Mouse (Mus musculus): ENCODE measurements around the gene Acsf2. TPM values are rescaled to one million over a fixed set of nuclear protein-coding genes. Genes with fewer than 3 reads are reported as not detected.

Gene Acsf2
- polyA plus RNA-seq, 1 experiment from 2014 or later: 5.9 TPM

DNA sequence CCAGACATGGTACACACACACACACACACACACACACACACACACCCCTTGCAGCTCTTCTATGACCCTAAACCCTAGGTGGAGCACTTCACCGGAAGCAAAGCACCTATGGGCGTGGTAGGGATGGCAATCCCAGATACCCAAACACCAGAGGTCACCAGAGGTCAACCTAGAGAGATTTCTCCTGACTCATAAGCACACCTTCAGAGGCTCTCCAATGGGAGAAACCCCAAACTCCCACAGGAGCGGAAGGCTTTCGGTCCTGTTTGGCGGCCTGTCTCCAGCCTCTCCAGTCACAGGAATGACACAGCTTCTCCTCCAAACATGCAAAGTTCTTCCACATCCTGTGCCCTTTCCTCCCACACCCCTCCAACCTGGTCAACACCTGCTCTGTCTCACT, 55.3 kb downstream of the Acsf2 start:
- Histone ChIP-seq H3K4me2 (replicated peaks) (no peak overlapping the region), H3K4me3 (replicated peaks) (no peak overlapping the region), H3K27me3 (no peaks in the 10 kb centered on the region), H3K27ac (replicated peaks) (no peak overlapping the region), H3K4me1 (peaks cover 32% of the 10 kb centered on the region), H3K36me3 (no peaks in the 10 kb centered on the region), H3K9me3 (replicated peaks) (no peaks in the 10 kb centered on the region), H3K9ac (no peak overlapping the region)
- no peak for ATAC-seq (ENCODE audit: insufficient number of reproducible peaks, low FRiP score, low TSS enrichment, low read depth)
- WGBS: 92% methylated on average over 5 of the region's 5 CpGs

DNA sequence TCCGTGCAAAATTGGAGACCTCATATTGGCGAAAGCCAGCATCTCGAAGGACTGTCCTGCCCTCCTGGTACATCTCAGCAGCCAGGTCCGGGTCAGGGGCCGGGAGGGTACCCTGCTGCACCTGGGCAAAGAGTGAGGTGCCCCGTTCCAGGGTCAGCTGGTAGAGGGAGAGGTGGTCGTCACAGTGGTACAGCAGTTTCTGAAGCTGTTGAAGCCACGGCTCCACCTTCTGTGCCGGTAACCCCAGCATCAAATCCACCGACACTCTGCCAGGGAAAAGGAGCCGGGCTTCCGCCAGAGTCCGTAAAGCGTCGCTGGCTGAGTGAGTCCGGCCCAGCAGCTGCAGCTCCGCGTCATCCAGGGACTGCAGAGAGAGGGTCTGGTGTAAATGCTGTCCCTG, 57.2 kb downstream of the Acsf2 start:
- no peaks in the 10 kb centered on the region for H3K36me3 ChIP-seq
- H3K4me2 ChIP-seq (replicated peaks): peak overlapping the region; percentile 36
- H3K4me1 ChIP-seq: peaks cover 19% of the 10 kb centered on the region
- no peak for ATAC-seq (ENCODE audit: insufficient number of reproducible peaks, low FRiP score, low TSS enrichment, low read depth)
- no peak overlapping the region for H3K27ac ChIP-seq (replicated peaks)
- no peaks in the 10 kb centered on the region for H3K9me3 ChIP-seq (replicated peaks)
- no peak overlapping the region for H3K9ac ChIP-seq
- 0 out of 2 replicates have a peak overlapping the region, but pooled peaks have one; percentile 1 for H3K4me3 ChIP-seq (replicated peaks)
- 51% methylated on average over 18 of the region's 18 CpGs for WGBS
- H3K27me3 ChIP-seq: no peaks in the 10 kb centered on the region

DNA sequence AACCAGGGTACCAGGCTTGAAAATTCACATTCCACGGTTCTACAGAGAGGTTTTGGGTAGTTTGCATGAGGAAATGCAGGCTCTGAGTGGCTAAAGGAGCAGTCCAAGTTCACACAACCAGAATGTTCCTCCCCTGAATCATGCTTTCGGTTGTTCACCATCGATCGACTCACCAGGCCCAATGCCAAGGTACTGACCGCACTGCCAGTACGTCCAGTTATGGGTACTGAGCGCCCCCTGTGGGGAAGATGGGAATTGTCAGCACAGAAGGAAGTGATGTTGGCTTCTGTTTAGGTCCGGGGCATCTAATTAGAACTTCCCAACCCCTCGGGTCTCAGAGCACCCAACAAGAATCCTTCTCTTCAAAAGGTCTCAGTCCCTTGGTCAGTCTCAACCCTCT, 57.7 kb downstream of the Acsf2 start:
- Histone ChIP-seq H3K4me2 (replicated peaks) (peak overlapping the region; percentile 36), H3K9me3 (replicated peaks) (no peaks in the 10 kb centered on the region), H3K4me3 (replicated peaks) (no peak overlapping the region), H3K27me3 (no peaks in the 10 kb centered on the region), H3K27ac (replicated peaks) (no peak overlapping the region), H3K9ac (no peak overlapping the region), H3K4me1 (peaks cover 20% of the 10 kb centered on the region), H3K36me3 (no peaks in the 10 kb centered on the region)
- 22% methylated on average over 9 of the region's 9 CpGs for WGBS
- 0 out of 2 replicates have a peak, but pooled peaks have one; percentile 8 for ATAC-seq (ENCODE audit: insufficient number of reproducible peaks, low FRiP score, low TSS enrichment, low read depth)

DNA sequence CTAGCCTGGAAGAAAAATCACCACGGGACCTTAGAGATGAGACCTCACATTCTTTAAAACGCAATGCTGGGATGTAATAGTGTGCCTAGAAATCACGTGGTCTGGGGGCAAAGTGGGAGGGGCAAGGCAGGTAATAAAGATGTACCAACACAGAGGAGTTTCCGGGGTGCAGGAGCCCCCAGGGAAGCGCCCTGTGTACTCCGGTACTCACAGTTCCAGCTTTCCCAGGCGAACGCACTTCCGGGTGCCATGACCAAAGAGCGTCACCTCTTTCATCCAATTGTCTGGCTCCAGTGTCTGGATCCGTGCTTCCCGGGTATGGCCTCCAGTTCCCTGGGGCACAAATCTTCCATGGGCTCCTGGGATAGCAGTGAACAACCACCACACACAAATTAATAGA, 58.3 kb downstream of the Acsf2 start:
- 83% methylated on average over 12 of the region's 12 CpGs for whole genome bisulfite sequencing
- Histone ChIP-seq H3K4me3 (replicated peaks) (no peak overlapping the region), H3K4me1 (peaks cover 22% of the 10 kb centered on the region), H3K4me2 (replicated peaks) (no peak overlapping the region), H3K36me3 (no peaks in the 10 kb centered on the region), H3K27me3 (no peaks in the 10 kb centered on the region), H3K27ac (replicated peaks) (no peak overlapping the region), H3K9me3 (replicated peaks) (no peaks in the 10 kb centered on the region), H3K9ac (no peak overlapping the region)
- no peak for ATAC-seq (ENCODE audit: insufficient number of reproducible peaks, low FRiP score, low TSS enrichment, low read depth)

DNA sequence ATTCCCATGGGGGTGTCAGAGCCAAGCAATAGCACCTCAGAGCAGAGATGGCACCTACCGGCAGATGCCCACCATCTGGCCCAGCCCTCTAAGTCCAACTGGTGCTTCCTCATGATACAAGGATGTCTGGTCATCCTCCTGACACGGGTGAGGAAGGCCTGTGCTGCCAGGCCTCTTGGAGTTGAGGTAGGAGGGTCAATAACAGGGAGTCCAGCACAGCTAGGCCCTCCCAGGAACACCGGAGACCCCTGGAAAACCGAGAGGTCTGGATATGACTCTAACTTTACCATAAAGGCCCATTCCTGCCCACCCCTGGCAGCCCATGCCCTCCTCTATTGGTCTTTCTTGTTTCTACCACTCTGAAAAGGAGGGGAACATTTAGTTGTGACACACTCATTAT, 59.3 kb downstream of the Acsf2 start:
- Histone ChIP-seq H3K4me3 (replicated peaks) (no peak overlapping the region), H3K27ac (replicated peaks) (no peak overlapping the region), H3K27me3 (no peaks in the 10 kb centered on the region), H3K4me1 (peaks cover 17% of the 10 kb centered on the region; the same call in 1 of the 2 replicates), H3K4me2 (replicated peaks) (no peak overlapping the region), H3K36me3 (no peaks in the 10 kb centered on the region), H3K9ac (no peak overlapping the region), H3K9me3 (replicated peaks) (no peaks in the 10 kb centered on the region)
- WGBS: 82% methylated on average over 4 of the region's 4 CpGs
- no peak for ATAC-seq (ENCODE audit: insufficient number of reproducible peaks, low FRiP score, low TSS enrichment, low read depth)

DNA sequence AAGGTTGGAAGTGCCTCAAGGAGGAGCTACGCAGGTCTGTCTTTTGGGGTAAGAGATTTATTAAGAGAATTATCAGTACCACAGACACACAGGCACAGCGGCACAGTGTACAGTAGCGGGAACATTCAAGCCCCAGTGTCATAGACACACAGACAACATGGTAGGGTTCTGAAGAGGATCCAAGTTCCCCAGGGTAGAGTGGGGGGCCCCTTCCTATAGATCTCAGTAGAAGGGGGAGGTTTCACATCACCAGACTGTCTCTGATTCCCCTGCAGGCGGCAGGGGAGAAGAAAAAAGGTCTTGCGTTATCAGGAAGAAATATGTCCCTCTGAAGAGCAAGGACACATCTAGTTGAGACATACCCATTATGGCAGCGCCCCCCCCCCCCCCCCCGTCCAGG, 61.9 kb downstream of the Acsf2 start:
- no peak overlapping the region for H3K4me2 ChIP-seq (replicated peaks)
- H3K27ac ChIP-seq (replicated peaks): no peak overlapping the region
- H3K27me3 ChIP-seq: no peaks in the 10 kb centered on the region
- H3K9me3 ChIP-seq (replicated peaks): no peaks in the 10 kb centered on the region
- H3K4me3 ChIP-seq (replicated peaks): no peak overlapping the region
- no peaks in the 10 kb centered on the region for H3K36me3 ChIP-seq
- H3K9ac ChIP-seq: no peak overlapping the region
- 73% methylated on average over 7 of the region's 7 CpGs for WGBS
- ATAC-seq (ENCODE audit: insufficient number of reproducible peaks, low FRiP score, low TSS enrichment, low read depth): no peak
- H3K4me1 ChIP-seq: peaks cover 20% of the 10 kb centered on the region

DNA sequence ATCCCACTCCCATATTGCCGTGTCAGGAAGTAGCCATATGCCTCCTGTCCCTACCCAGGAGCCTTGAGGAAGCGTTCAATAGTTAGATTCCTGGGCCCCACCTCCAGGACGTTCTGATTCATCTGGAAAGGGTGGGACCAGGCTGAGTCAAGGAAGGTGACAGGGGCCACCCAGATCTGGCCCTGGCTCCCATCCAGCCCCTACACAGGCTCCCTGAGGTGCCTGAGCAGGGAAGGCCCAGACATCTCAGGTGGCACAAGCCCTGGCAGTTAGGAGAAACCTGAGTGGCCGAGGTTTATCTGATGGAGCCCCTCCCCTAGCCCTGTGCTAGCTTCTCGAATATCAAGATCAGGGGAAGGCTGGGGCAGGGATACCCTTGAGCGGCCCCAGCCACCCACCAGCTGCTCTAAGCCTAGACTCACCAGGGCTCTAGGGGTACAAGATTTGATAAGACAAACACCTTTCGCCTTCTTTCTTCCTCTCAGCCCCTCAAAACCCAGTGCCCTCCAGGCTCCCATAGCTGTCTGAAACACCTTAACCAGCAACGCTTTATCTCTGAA, 62.9 kb downstream of the Acsf2 start:
- H3K4me2 ChIP-seq (replicated peaks): no peak overlapping the region
- ATAC-seq (ENCODE audit: insufficient number of reproducible peaks, low FRiP score, low TSS enrichment, low read depth): no peak
- H3K9ac ChIP-seq: no peak overlapping the region
- 47% methylated on average over 8 of the region's 8 CpGs for WGBS
- no peaks in the 10 kb centered on the region for H3K27me3 ChIP-seq
- H3K27ac ChIP-seq (replicated peaks): no peak overlapping the region
- H3K4me3 ChIP-seq (replicated peaks): no peak overlapping the region
- no peaks in the 10 kb centered on the region for H3K36me3 ChIP-seq
- H3K4me1 ChIP-seq: peaks cover 13% of the 10 kb centered on the region
- no peaks in the 10 kb centered on the region for H3K9me3 ChIP-seq (replicated peaks)

DNA sequence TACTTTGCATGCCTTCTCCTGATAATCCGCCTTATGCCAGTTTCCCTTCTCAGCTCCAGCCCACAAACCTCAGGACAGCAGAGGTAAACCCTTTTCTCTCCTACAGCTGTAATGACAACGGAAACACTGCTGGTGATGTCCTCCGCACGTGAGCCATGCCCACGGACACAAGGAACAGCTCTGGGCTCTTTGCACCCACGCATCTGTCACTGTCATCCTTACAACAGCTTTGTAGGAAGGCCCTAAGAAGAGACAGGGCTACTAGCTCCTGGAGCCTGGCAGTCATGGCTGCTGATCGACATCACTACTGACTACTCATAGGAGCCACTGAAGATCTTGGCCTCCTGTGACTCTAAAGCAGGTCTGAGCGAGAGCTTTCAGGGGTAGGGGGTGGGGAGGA, 68.5 kb downstream of the Acsf2 start:
- Histone ChIP-seq H3K4me1 (peaks cover 7% of the 10 kb centered on the region; the same call in 1 of the 2 replicates), H3K27me3 (no peaks in the 10 kb centered on the region), H3K4me3 (replicated peaks) (no peak overlapping the region), H3K27ac (replicated peaks) (no peak overlapping the region), H3K9ac (no peak overlapping the region), H3K9me3 (replicated peaks) (no peaks in the 10 kb centered on the region), H3K36me3 (no peaks in the 10 kb centered on the region), H3K4me2 (replicated peaks) (no peak overlapping the region)
- 82% methylated on average over 8 of the region's 8 CpGs for WGBS
- no peak for ATAC-seq (ENCODE audit: insufficient number of reproducible peaks, low FRiP score, low TSS enrichment, low read depth)

DNA sequence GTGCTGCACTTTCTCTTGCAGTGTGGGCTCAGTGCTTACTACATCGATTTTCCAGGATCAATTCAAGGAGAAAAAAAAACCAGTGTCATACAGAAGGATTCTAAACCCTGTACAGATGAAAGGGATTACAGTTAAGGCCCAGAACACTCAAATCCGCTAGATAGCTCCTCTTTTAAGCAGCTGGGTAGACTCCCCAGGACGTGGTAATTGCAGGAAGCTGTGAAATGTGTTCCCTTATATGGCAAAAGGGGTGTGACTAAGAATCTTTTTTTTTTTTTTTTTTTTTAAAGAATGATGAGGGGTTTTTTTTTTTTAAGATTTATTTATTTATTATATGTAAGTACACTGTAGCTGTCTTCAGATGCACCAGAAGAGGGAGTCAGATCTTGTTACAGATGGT, 72.8 kb downstream of the Acsf2 start:
- H3K36me3 ChIP-seq: no peaks in the 10 kb centered on the region
- H3K9me3 ChIP-seq (replicated peaks): no peaks in the 10 kb centered on the region
- H3K4me1 ChIP-seq: peaks cover 17% of the 10 kb centered on the region; the same call in 1 of the 2 replicates
- H3K4me3 ChIP-seq (replicated peaks): no peak overlapping the region
- no peak overlapping the region for H3K9ac ChIP-seq
- H3K4me2 ChIP-seq (replicated peaks): no peak overlapping the region
- ATAC-seq (ENCODE audit: insufficient number of reproducible peaks, low FRiP score, low TSS enrichment, low read depth): no peak
- H3K27me3 ChIP-seq: no peaks in the 10 kb centered on the region
- no peak overlapping the region for H3K27ac ChIP-seq (replicated peaks)
- 36% methylated on average over 3 of the region's 3 CpGs for WGBS

DNA sequence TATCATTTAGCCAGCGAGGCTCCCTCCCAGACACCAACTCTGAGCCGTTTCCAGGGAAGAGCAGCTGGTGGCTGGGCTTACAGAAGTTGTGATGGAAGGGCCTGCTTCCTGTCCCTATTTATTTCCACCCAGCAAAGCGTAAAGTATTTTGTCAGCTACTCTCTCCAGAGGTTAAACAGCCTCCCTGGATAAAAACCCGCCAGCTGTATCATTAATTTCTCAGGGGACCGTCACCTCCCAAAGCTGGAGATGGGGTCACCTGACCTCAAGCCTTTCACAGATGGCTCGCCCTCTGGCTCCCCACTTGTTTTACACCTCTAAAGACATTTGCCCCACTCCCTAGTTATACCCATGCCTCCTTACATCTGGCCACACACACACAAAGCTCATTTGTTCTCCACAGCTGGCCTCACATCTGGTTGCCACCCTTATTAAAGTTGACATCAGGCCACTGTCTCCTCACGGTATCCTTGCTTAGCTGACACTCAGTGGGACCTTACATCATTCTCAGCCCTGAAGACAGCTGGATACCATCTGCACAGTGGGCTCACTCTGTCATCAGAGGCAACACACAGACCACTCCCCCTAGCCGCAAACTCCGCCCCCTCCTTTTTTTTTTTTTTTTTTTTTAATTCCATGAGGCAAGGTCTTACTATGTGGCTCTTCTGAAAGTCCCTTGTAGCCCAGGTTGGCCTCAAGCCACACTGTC, 75.3 kb downstream of the Acsf2 start:
- H3K4me2 ChIP-seq (replicated peaks): no peak overlapping the region
- H3K9me3 ChIP-seq (replicated peaks): no peaks in the 10 kb centered on the region
- 0 out of 2 replicates have a peak overlapping the region, but pooled peaks have one; percentile 9 for H3K27ac ChIP-seq (replicated peaks)
- H3K4me3 ChIP-seq (replicated peaks): no peak overlapping the region
- 32% methylated on average over 9 of the region's 9 CpGs for WGBS
- H3K4me1 ChIP-seq: peaks cover 24% of the 10 kb centered on the region; the same call in 1 of the 2 replicates
- H3K27me3 ChIP-seq: no peaks in the 10 kb centered on the region
- ATAC-seq (ENCODE audit: insufficient number of reproducible peaks, low FRiP score, low TSS enrichment, low read depth): peak; percentile 58
- no peak overlapping the region for H3K9ac ChIP-seq
- H3K36me3 ChIP-seq: no peaks in the 10 kb centered on the region

DNA sequence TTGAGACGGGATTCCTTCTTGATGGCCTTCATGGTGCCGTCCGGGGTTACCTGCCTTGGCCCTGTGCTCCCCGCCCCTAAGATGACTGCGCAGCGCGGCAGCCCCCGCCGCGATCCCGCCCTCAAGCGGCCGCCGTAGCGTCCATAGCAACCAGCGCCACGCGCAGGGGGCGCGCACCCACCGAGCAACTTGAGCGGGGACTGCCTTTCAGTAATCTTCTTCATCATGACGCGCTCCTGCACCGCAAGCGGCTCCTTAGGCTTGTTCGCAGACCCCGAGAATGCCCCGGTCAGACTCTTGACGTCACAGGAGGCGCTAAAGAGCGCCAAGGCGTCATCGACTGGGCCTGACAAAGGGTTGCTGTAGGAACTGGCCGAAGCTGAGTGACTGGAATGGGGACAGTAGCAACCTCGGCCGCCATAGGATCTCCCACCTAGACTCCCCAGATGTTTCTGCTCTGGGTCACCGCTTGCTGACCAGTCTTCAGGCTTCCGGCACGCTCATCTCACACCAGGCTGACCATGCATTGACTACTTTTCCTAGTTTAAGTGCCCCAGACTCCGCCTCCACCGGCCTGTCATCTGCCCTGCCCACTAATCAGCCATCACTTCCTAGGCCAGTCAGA, 80.3 kb downstream of the Acsf2 start, which contains the start of gene Mycbpap:
Gene Mycbpap, minus strand, starts transcription at position 524 of the 625 bp plus-strand sequence.
- H3K4me3 ChIP-seq (replicated peaks): peak within 1 kb of the TSS; percentile 47
- no peaks in the 10 kb centered on the region for H3K9me3 ChIP-seq (replicated peaks)
- H3K27ac ChIP-seq (replicated peaks): no peak within 1 kb of the TSS
- H3K9ac ChIP-seq: peak within 1 kb of the TSS; percentile 21; the same call in 1 of the 2 replicates
- WGBS: 2% methylated on average over 42 of the region's 42 CpGs
- H3K4me2 ChIP-seq (replicated peaks): peak within 1 kb of the TSS; percentile 83
- no peaks in the 10 kb centered on the region for H3K36me3 ChIP-seq
- peaks cover 26% of the 10 kb centered on the region; the same call in 1 of the 2 replicates for H3K4me1 ChIP-seq
- 0 out of 2 replicates have a peak, but pooled peaks have one; percentile 32 for ATAC-seq (ENCODE audit: insufficient number of reproducible peaks, low FRiP score, low TSS enrichment, low read depth)
- H3K27me3 ChIP-seq: no peaks in the 10 kb centered on the region

Data from embryonic facial prominence, embryonic 15.5 days (tissue).